Mouse (Mus musculus) hindbrain, embryonic 13.5 days (tissue): ENCODE measurements at regions not wholly inside any gene's neighbourhood (a gene's known extent, or its start where the extent isn't known, plus 50 kb on each side); places are given as distances from the start of the nearest gene placed in this dataset.
A peak's percentile ranks its signal among the peaks of the same experiment; 100 is the strongest.

ENCODE experiments used
- ATAC-seq: fragments of 200-750 bp; cut with Nextera tagmentation; 2 replicates; pipeline ENCODE4 v1.8.0; 2017; ENCODE audit warnings: moderate TSS enrichment; ENCODE audit not compliant: low FRiP score
- H3K27ac ChIP-seq: fragments of 300-500 bp; sonication (generic); 2 replicates; pipeline ENCODE4 v1.5.1; 2015; ENCODE audit warnings: inconsistent platforms, mild to moderate bottlenecking, moderate library complexity
- H3K27me3 ChIP-seq: fragments of 300-500 bp; sonication (generic); 2 replicates; pipeline ENCODE4 v1.6.1; 2015; ENCODE audit warnings: mild to moderate bottlenecking, inconsistent platforms
- H3K36me3 ChIP-seq: fragments of 300-500 bp; sonication (generic); 2 replicates; pipeline ENCODE4 v1.6.1; 2015; ENCODE audit warnings: mild to moderate bottlenecking, inconsistent platforms
- H3K4me1 ChIP-seq: fragments of 300-500 bp; sonication (generic); replicated peaks from 2 replicates; pipeline ENCODE4 v1.6.1; 2015; ENCODE audit warnings: inconsistent platforms
- H3K4me2 ChIP-seq: fragments of 300-500 bp; sonication (generic); 2 replicates; pipeline ENCODE4 v1.6.1; 2015; ENCODE audit warnings: inconsistent platforms, mild to moderate bottlenecking, moderate library complexity
- H3K4me3 ChIP-seq: fragments of 300-500 bp; sonication (generic); 2 replicates; pipeline ENCODE4 v1.5.1; 2015; ENCODE audit warnings: mild to moderate bottlenecking, inconsistent platforms
- H3K9ac ChIP-seq: fragments of 300-500 bp; sonication (generic); 2 replicates; pipeline ENCODE4 v1.6.1; 2015; ENCODE audit warnings: mild to moderate bottlenecking, inconsistent platforms
- H3K9me3 ChIP-seq: fragments of 300-500 bp; sonication (generic); 2 replicates; pipeline ENCODE4 v1.6.1; 2016; ENCODE audit warnings: inconsistent platforms
- WGBS: fragments of 180-500 bp; shearing (Covaris S2); methylation state at CpG from one replicate; pipeline ENCODE4 v1.1.7; 2015; 5-methylcytosine and 5-hydroxymethylcytosine counted together

GRCm38 (mm10) chr9:47387716-47388300 lies 142.2 kb upstream of the Cadm1 start:
- Histone ChIP-seq H3K36me3 (no peaks in the 10 kb centered on the region), H3K27me3 (0 out of 2 replicates have a peak, but pooled peaks cover 12% of the 10 kb centered on the region), H3K4me2 (no peak overlapping the region), H3K9ac (no peak overlapping the region), H3K4me3 (no peak overlapping the region), H3K27ac (no peak overlapping the region; the same call in 1 of the 2 replicates), H3K9me3 (no peaks in the 10 kb centered on the region), H3K4me1 (peaks cover 45% of the 10 kb centered on the region)
- 40% methylated on average over 8 of the region's 8 CpGs for WGBS
- ATAC-seq: no peak

- ATAC-seq: no peak
- Histone ChIP-seq H3K9me3 (no peaks in the 10 kb centered on the region), H3K36me3 (no peaks in the 10 kb centered on the region), H3K9ac (no peak overlapping the region), H3K4me1 (peaks cover 33% of the 10 kb centered on the region), H3K4me2 (no peak overlapping the region), H3K4me3 (no peak overlapping the region), H3K27me3 (0 out of 2 replicates have a peak, but pooled peaks cover 15% of the 10 kb centered on the region), H3K27ac (no peak overlapping the region)
- 95% methylated on average over 6 of the region's 6 CpGs for WGBS
Observed at GRCm38 (mm10) chr9:47389901-47390300, 140.1 kb upstream of the Cadm1 start.

GRCm38 (mm10) chr9:47391669-47392068 lies 138.3 kb upstream of the Cadm1 start:
- 0 out of 2 replicates have a peak, but pooled peaks cover 14% of the 10 kb centered on the region for H3K27me3 ChIP-seq

GRCm38 (mm10) chr9:47399598-47399997 lies 130.4 kb upstream of the Cadm1 start:
- peaks cover 30% of the 10 kb centered on the region for H3K27me3 ChIP-seq
- H3K9ac ChIP-seq: no peak overlapping the region
- no peak overlapping the region for H3K27ac ChIP-seq
- no peaks in the 10 kb centered on the region for H3K36me3 ChIP-seq
- H3K9me3 ChIP-seq: no peaks in the 10 kb centered on the region
- no peak for ATAC-seq
- H3K4me2 ChIP-seq: no peak overlapping the region
- 2% methylated on average over 2 of the region's 2 CpGs for WGBS
- H3K4me1 ChIP-seq: peaks cover 17% of the 10 kb centered on the region
- no peak overlapping the region for H3K4me3 ChIP-seq

More at GRCm38 (mm10) chr9:47391669-47392068, 138.3 kb upstream of the Cadm1 start:
- Histone ChIP-seq H3K4me1 (peaks cover 19% of the 10 kb centered on the region), H3K36me3 (no peaks in the 10 kb centered on the region), H3K4me3 (no peak overlapping the region), H3K9ac (no peak overlapping the region), H3K27ac (no peak overlapping the region), H3K9me3 (no peaks in the 10 kb centered on the region), H3K4me2 (no peak overlapping the region)
- no peak for ATAC-seq
- 90% methylated on average over 5 of the region's 5 CpGs for WGBS

GRCm38 (mm10) chr9:47400117-47400823 lies 129.7 kb upstream of the Cadm1 start:
- Histone ChIP-seq H3K9ac (no peak overlapping the region), H3K4me3 (no peak overlapping the region), H3K4me2 (no peak overlapping the region), H3K4me1 (peaks cover 22% of the 10 kb centered on the region), H3K27me3 (peaks cover 30% of the 10 kb centered on the region), H3K9me3 (no peaks in the 10 kb centered on the region), H3K27ac (no peak overlapping the region), H3K36me3 (no peaks in the 10 kb centered on the region)
- WGBS: 53% methylated on average over 7 of the region's 7 CpGs
- no peak for ATAC-seq

GRCm38 (mm10) chr9:47401511-47401910 lies 128.5 kb upstream of the Cadm1 start:
- H3K9ac ChIP-seq: no peak overlapping the region
- 88% methylated on average over 11 of the region's 11 CpGs for WGBS

GRCm38 (mm10) chr9:47403317-47403716 lies 126.7 kb upstream of the Cadm1 start:
- H3K27me3 ChIP-seq: peaks cover 41% of the 10 kb centered on the region
- WGBS: 57% methylated on average over 11 of the region's 11 CpGs
- H3K4me3 ChIP-seq: no peak overlapping the region
- no peaks in the 10 kb centered on the region for H3K36me3 ChIP-seq
- no peak overlapping the region for H3K9ac ChIP-seq
- H3K27ac ChIP-seq: no peak overlapping the region
- no peak overlapping the region for H3K4me2 ChIP-seq
- ATAC-seq: no peak
- peaks cover 49% of the 10 kb centered on the region for H3K4me1 ChIP-seq
- no peaks in the 10 kb centered on the region for H3K9me3 ChIP-seq

More at GRCm38 (mm10) chr9:47401511-47401910, 128.5 kb upstream of the Cadm1 start:
- Histone ChIP-seq H3K36me3 (no peaks in the 10 kb centered on the region), H3K4me1 (peaks cover 33% of the 10 kb centered on the region), H3K27ac (no peak overlapping the region), H3K4me3 (no peak overlapping the region), H3K27me3 (peaks cover 31% of the 10 kb centered on the region), H3K9me3 (no peaks in the 10 kb centered on the region), H3K4me2 (no peak overlapping the region)
- ATAC-seq: no peak

- peaks cover 41% of the 10 kb centered on the region for H3K27me3 ChIP-seq
- no peak for ATAC-seq
- H3K36me3 ChIP-seq: no peaks in the 10 kb centered on the region
- H3K4me3 ChIP-seq: no peak overlapping the region
- no peak overlapping the region for H3K4me2 ChIP-seq
- no peaks in the 10 kb centered on the region for H3K9me3 ChIP-seq
- H3K27ac ChIP-seq: no peak overlapping the region
- 54% methylated on average over 3 of the region's 3 CpGs for WGBS
- H3K9ac ChIP-seq: no peak overlapping the region
- H3K4me1 ChIP-seq: peaks cover 50% of the 10 kb centered on the region
Observed at GRCm38 (mm10) chr9:47404821-47405220, 125.2 kb upstream of the Cadm1 start.

GRCm38 (mm10) chr9:47405547-47405946 lies 124.4 kb upstream of the Cadm1 start:
- H3K27me3 ChIP-seq: peaks cover 46% of the 10 kb centered on the region
- no peak for ATAC-seq
- 52% methylated on average over 4 of the region's 4 CpGs for WGBS
- H3K4me2 ChIP-seq: no peak overlapping the region
- no peak overlapping the region for H3K9ac ChIP-seq
- no peaks in the 10 kb centered on the region for H3K9me3 ChIP-seq
- H3K27ac ChIP-seq: no peak overlapping the region
- peaks cover 50% of the 10 kb centered on the region for H3K4me1 ChIP-seq
- no peak overlapping the region for H3K4me3 ChIP-seq
- H3K36me3 ChIP-seq: no peaks in the 10 kb centered on the region

- H3K4me2 ChIP-seq: no peak overlapping the region
- ATAC-seq: no peak; the same call in 1 of the 2 replicates
- 37% methylated on average over 7 of the region's 7 CpGs for WGBS
- H3K27ac ChIP-seq: peak overlapping the region; percentile 40; the same call in 1 of the 2 replicates
- peaks cover 50% of the 10 kb centered on the region for H3K4me1 ChIP-seq
- no peaks in the 10 kb centered on the region for H3K9me3 ChIP-seq
- no peaks in the 10 kb centered on the region for H3K36me3 ChIP-seq
- H3K27me3 ChIP-seq: peaks cover 55% of the 10 kb centered on the region
- H3K4me3 ChIP-seq: no peak overlapping the region
- H3K9ac ChIP-seq: no peak overlapping the region
Observed at GRCm38 (mm10) chr9:47407007-47407670, 122.8 kb upstream of the Cadm1 start.

GRCm38 (mm10) chr9:47408061-47408460 lies 121.9 kb upstream of the Cadm1 start:
- H3K27me3 ChIP-seq: peaks cover 50% of the 10 kb centered on the region
- H3K4me1 ChIP-seq: peaks cover 48% of the 10 kb centered on the region
- no peak overlapping the region for H3K4me2 ChIP-seq
- H3K9me3 ChIP-seq: no peaks in the 10 kb centered on the region
- no peak overlapping the region for H3K4me3 ChIP-seq
- H3K27ac ChIP-seq: no peak overlapping the region
- no peaks in the 10 kb centered on the region for H3K36me3 ChIP-seq
- H3K9ac ChIP-seq: no peak overlapping the region
- 13% methylated on average over 4 of the region's 4 CpGs for WGBS
- ATAC-seq: no peak

GRCm38 (mm10) chr9:47409579-47409978 lies 120.4 kb upstream of the Cadm1 start:
- H3K9ac ChIP-seq: no peak overlapping the region
- H3K4me3 ChIP-seq: no peak overlapping the region
- no peaks in the 10 kb centered on the region for H3K36me3 ChIP-seq
- H3K9me3 ChIP-seq: no peaks in the 10 kb centered on the region
- H3K27me3 ChIP-seq: peaks cover 40% of the 10 kb centered on the region
- H3K4me1 ChIP-seq: peaks cover 33% of the 10 kb centered on the region
- no peak for ATAC-seq
- no peak overlapping the region for H3K27ac ChIP-seq
- no peak overlapping the region for H3K4me2 ChIP-seq
- WGBS: 91% methylated on average over 6 of the region's 6 CpGs
